Mouse (Mus musculus) lung, postnatal 0 days (tissue): ENCODE data around the gene Smarcd3.

ENCODE experiments used
- CTCF ChIP-seq: IDR thresholded peaks from 2 replicates; pipeline ENCODE4 v1.5.1; 2016; ENCODE audit warnings: antibody characterized with exemption, mild to moderate bottlenecking
- EP300 ChIP-seq: IDR thresholded peaks from 2 replicates; pipeline ENCODE4 v1.6.1; 2016; ENCODE audit warnings: antibody characterized with exemption, mild to moderate bottlenecking, control low read depth

- TF ChIP-seq CTCF (0 out of 2 replicates have a peak, but pooled peaks have one; percentile 14), EP300 (no peak)
Measured at GRCm38 (mm10) chr5:24576801-24577182, 47.4 kb downstream of the Smarcd3 start.
